Mouse (Mus musculus): ENCODE measurements around the gene Oxt. TPM values are rescaled to one million over a fixed set of nuclear protein-coding genes. Genes with fewer than 3 reads are reported as not detected.

Oxt gene
- total RNA-seq, 2 experiments from 2014 or later, result not detected

Other genes with a start within 250 kb of the Oxt start
- not detected in 2 replicates for gene Cpxm1, start 178.6 kb upstream of the Oxt start, total RNA-seq (2015; ENCODE audit: low replicate concordance)
- gene Cpxm1, start 178.6 kb upstream of the Oxt start, total RNA-seq (2017; ENCODE audit: low replicate concordance), result not detected in 2 replicates
- gene Gm28372, start 170.9 kb upstream of the Oxt start, total RNA-seq (2015; ENCODE audit: low replicate concordance), result not detected in 2 replicates
- not detected in 2 replicates for gene Gm28372, start 170.9 kb upstream of the Oxt start, total RNA-seq (2017; ENCODE audit: low replicate concordance)
- not detected in 2 replicates for gene 1700020A23Rik, start 170.9 kb upstream of the Oxt start, total RNA-seq (2015; ENCODE audit: low replicate concordance)
- not detected in 2 replicates for gene 1700020A23Rik, start 170.9 kb upstream of the Oxt start, total RNA-seq (2017; ENCODE audit: low replicate concordance)
- not detected in 2 replicates for gene Tmem239, start 169.7 kb upstream of the Oxt start, total RNA-seq (2015; ENCODE audit: low replicate concordance)
- not detected in 2 replicates for gene Tmem239, start 169.7 kb upstream of the Oxt start, total RNA-seq (2017; ENCODE audit: low replicate concordance)
- gene Vps16, start 151.8 kb upstream of the Oxt start, total RNA-seq (2015; ENCODE audit: low replicate concordance), result 35.1 and 78.4 TPM in 2 replicates
- 37.1 and 47.7 TPM in 2 replicates for gene Vps16, start 151.8 kb upstream of the Oxt start, total RNA-seq (2017; ENCODE audit: low replicate concordance)
- 2.1 and 6.0 TPM in 2 replicates for gene Pced1a, start 151.5 kb upstream of the Oxt start, total RNA-seq (2015; ENCODE audit: low replicate concordance)
- gene Pced1a, start 151.5 kb upstream of the Oxt start, total RNA-seq (2017; ENCODE audit: low replicate concordance), result 1.7 and 2.8 TPM in 2 replicates
- gene Ptpra, start 125.9 kb upstream of the Oxt start, total RNA-seq (2015; ENCODE audit: low replicate concordance), result 29.9 and 39.8 TPM in 2 replicates
- 42.1 and 53.9 TPM in 2 replicates for gene Ptpra, start 125.9 kb upstream of the Oxt start, total RNA-seq (2017; ENCODE audit: low replicate concordance)
- 15.0 TPM in 2 replicates for gene Mrps26, start 12.4 kb upstream of the Oxt start, total RNA-seq (2015; ENCODE audit: low replicate concordance)
- gene Mrps26, start 12.4 kb upstream of the Oxt start, total RNA-seq (2017; ENCODE audit: low replicate concordance), result 6.6 and 13.7 TPM in 2 replicates
- not detected in 2 replicates for gene Avp, start 6.4 kb downstream of the Oxt start, total RNA-seq (2015; ENCODE audit: low replicate concordance)
- gene Avp, start 6.4 kb downstream of the Oxt start, total RNA-seq (2017; ENCODE audit: low replicate concordance), result not detected in 2 replicates
- 0.84 and 2.9 TPM in 2 replicates for gene Fastkd5, start 53.9 kb downstream of the Oxt start, total RNA-seq (2015; ENCODE audit: low replicate concordance)
- 7.1 and 9.1 TPM in 2 replicates for gene Fastkd5, start 53.9 kb downstream of the Oxt start, total RNA-seq (2017; ENCODE audit: low replicate concordance)
- gene Ubox5, start 53.9 kb downstream of the Oxt start, total RNA-seq (2015; ENCODE audit: low replicate concordance), result 1.7 and 3.8 TPM in 2 replicates
- 0.68 and 0.98 TPM in 2 replicates for gene Ubox5, start 53.9 kb downstream of the Oxt start, total RNA-seq (2017; ENCODE audit: low replicate concordance)
- gene Lzts3, start 66.6 kb downstream of the Oxt start, total RNA-seq (2015; ENCODE audit: low replicate concordance), result not detected in 2 replicates
- 0.43 and 0.84 TPM in 2 replicates for gene Lzts3, start 66.6 kb downstream of the Oxt start, total RNA-seq (2017; ENCODE audit: low replicate concordance)
- 20.9 and 28.2 TPM in 2 replicates for gene Ddrgk1, start 88.5 kb downstream of the Oxt start, total RNA-seq (2015; ENCODE audit: low replicate concordance)
- gene Ddrgk1, start 88.5 kb downstream of the Oxt start, total RNA-seq (2017; ENCODE audit: low replicate concordance), result 19.8 and 30.0 TPM in 2 replicates
- gene Itpa, start 91.4 kb downstream of the Oxt start, total RNA-seq (2015; ENCODE audit: low replicate concordance), result 11.3 and 13.0 TPM in 2 replicates
- 12.8 and 16.2 TPM in 2 replicates for gene Itpa, start 91.4 kb downstream of the Oxt start, total RNA-seq (2017; ENCODE audit: low replicate concordance)
- not detected in 2 replicates for gene Slc4a11, start 121.3 kb downstream of the Oxt start, total RNA-seq (2015; ENCODE audit: low replicate concordance)
- gene Slc4a11, start 121.3 kb downstream of the Oxt start, total RNA-seq (2017; ENCODE audit: low replicate concordance), result not detected in 2 replicates

Measured in erythroblast, adult 5-6 weeks (primary cell).